Mouse (Mus musculus) cortical plate, adult 2 months (tissue): ENCODE results near the gene Il11ra1.

Source experiments
- CTCF ChIP-seq: fragments of 200-500 bp; IDR thresholded peaks from 2 replicates; pipeline ENCODE4 v1.5.1; 2011; ENCODE audit warnings: mild to moderate bottlenecking, control low read depth, low read length; ENCODE audit not compliant: insufficient read depth; ENCODE audit errors: extremely low read depth
- POLR2A ChIP-seq: fragments of 200-500 bp; IDR thresholded peaks from 2 replicates; pipeline ENCODE4 v1.6.1; 2011; ENCODE audit warnings: mild to moderate bottlenecking, low read length, control low read depth; ENCODE audit not compliant: insufficient read depth; ENCODE audit errors: extremely low read depth

DNA sequence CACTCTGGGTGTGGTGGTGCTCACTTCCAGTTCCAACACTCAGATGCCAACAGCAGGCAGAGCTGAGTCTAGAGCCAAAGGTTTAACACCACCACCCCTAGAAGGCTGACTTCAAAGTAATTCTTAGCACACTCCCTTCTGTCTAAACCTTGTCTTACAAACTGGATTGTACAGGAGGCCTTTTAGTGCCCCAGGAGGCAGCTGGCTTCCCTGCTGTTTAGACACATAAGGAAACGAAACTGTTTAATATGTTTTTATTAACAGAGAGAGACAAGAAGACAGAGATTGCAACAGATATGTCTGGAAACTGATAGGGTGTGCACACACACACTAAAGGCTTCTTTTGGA lies 38.4 kb downstream of the Il11ra1 start:
- TF ChIP-seq CTCF (no peak), POLR2A (no peak)
